Mouse (Mus musculus): ENCODE data around the gene H2afj.

Gene H2afj

GRCm38 (mm10) chr6:136805409-136805775 is 2.7 kb upstream of the H2afj start:
- peak; percentile 46 for DNase-seq (ENCODE audit: low read depth, low spot score)

DNA sequence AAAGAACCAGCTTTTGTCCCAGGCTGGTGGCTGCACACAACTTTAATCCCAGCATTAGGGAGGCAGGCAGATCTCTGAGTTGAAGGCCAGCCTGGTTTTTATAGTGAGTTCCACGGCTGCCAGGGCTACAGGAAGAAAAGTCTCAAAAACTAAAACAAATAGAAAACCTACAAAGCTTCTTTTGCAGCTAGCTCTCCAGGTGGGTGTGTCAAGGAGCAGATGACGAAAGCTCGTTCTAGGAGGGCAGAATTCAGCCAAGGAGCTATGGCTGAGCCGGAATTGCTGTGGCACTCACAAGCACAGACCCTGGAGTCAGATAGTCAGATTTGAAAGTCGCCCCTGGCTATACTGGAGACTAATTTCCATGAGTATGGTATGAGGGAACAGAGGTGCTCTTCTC is 1.2 kb upstream of the H2afj start:
- DNase-seq (ENCODE audit: low read depth, low spot score), result no peak

DNA sequence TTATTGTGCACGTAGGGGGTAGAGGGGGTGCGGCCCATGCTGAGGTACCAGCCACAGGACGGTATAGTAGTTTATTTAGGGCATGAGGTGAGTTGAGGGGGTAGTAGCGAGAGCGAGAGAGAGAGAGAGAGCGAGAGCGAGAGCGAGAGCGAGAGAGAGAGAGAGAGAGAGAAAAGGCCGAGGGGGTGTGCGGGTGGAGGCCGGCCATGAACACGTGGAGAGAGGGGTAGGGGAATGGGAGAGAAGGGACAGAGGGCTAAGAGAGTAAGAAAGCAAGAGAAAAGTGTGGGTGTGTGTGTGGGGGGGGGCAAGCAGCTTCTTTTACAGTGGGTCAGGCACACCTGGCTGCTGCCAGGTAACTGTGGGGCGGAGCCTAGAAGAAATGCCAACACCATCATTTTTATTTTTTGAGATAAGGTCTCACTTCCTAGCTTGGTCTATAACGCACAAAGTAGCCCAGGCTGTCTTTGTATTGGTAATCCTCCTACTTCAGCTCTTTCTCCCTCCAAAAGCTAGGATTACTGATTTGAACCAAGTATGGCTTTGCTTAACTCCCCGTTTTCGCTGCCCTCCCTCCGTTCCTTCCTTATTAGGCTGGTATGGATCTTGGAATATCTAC is 540 bp upstream of the H2afj start:
- DNase-seq (ENCODE audit: low read depth, low spot score), result no peak

DNA sequence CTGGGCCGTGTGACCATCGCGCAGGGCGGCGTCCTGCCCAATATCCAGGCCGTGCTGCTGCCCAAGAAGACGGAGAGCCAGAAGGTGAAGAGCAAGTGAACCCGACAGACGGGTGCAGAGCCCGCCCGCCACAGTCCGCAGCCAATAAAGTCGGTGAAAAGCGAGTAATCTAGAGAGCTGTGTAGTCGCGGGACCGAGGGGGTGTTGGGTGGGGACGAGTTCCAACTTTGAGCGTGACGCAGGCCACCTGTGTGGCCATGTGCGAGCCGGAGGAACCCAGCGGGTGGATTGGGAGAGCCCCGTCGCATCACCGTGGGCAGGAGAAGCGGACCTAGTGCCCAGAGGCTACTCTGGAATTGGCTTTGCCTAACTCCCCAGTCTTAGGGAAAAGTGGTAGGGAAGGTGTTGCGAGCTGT is 595 bp downstream of the H2afj start:
- peak; percentile 65 for DNase-seq (ENCODE audit: low read depth, low spot score)

DNA sequence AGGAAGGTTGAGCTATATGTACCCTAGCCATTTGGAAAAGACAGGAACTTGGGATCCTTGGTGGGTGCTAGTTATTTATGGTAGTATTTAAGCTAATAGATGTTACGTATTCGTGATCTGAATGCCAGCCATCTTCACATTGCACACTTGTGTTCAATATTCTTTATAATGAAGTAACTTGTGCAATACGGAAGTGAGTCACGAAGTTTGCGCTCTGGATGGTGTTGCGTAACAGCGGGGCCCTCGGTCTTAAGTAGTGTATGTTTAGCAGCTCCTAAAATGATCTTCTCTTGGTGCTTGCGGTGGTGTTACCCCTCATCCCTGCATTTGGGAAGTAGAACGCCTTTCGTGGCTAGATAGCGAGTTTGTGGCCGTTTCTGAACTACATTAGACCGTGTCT is 1.0 kb downstream of the H2afj start:
- DNase-seq (ENCODE audit: low read depth, low spot score), result peak; percentile 82

DNA sequence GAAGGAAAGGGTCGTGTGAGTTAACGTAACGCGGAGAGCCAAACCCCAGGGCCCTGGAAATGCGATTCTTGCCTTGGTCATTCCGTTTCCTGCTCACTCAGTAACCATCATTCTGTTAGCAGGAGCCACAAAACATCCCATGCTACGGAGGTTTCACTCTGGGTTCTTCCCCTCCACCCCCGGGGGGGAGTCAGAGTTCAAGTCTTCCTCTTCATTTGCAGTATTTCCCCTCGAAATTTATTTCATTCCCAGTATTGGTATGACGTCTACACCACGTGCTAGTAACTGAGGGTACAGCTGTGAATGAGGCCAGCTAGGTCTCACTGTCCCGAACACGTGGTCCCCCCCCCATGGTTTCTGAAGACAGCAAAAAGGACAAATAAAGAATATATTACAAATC is 1.6 kb downstream of the H2afj start:
- no peak for DNase-seq (ENCODE audit: low read depth, low spot score)

DNA sequence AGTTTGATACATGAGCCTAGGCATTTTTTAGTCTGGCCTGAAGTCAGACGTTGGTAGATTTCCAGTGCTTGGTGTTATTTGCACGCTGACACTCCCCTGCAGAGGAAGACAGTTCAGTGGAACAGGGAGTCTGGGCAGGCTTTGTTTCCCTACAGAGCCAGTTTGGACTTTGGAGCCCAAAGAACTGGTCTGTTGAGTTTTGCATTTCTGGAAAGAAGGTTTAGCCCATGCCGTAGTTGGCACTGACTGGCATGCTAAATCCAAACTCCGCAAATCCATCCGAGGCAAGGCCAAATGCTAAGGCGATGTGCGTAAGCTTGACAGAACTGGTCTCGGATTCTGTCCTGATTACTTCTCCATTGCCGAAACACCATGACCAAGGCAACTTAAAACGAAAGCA is 3.2 kb downstream of the H2afj start:
- DNase-seq (ENCODE audit: low read depth, low spot score), result no peak

GRCm38 (mm10) chr6:136813117-136813516 is 5.1 kb downstream of the H2afj start:
- DNase-seq (ENCODE audit: low read depth, low spot score), result no peak

DNA sequence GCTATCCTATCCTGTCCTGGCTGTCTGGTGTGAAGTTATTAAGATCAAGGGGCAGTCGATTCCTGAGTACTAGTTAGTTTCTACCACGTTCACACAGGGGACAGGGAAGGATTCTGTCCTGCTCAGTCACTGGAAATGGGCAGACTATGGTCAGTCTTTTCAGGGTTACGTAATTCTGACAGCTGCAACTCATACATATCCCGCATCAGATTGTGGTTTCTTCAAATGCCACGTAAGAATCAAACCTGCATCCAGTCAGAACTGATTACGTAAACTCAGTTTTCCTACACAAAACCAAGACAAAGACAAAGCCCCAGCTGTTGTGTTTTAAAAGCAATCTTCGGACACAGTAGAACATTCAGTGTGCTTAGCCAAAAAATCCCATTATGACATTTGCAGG is 7.3 kb downstream of the H2afj start:
- no peak for DNase-seq (ENCODE audit: low read depth, low spot score)

- no peak for DNase-seq (ENCODE audit: low read depth, low spot score)
Observed at GRCm38 (mm10) chr6:136816826-136817225, 8.8 kb downstream of the H2afj start.

- DNase-seq (ENCODE audit: low read depth, low spot score), result no peak
Observed at GRCm38 (mm10) chr6:136817549-136817948, 9.5 kb downstream of the H2afj start.

DNA sequence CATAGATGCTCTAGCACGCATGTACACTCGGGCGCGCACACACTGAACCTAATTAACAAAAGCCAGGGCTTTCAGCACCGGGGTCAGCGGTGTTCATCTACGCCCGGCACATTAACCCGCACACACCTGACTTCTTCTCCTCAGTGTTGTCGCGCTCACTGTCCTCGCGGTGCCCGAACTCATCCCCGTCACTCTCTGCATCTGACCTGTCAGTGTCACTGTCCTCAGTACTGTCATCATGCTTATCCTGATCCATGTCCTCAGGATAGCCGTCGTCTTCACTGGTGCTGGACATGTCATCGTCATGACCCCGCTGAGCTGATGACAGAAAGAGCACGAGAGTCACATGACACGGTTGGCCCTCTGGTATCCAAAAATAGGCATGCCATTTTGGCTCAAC is 12.3 kb downstream of the H2afj start:
- DNase-seq (ENCODE audit: low read depth, low spot score), result no peak

GRCm38 (mm10) chr6:136821086-136821485 is 13.0 kb downstream of the H2afj start:
- DNase-seq (ENCODE audit: low read depth, low spot score), result no peak

DNA sequence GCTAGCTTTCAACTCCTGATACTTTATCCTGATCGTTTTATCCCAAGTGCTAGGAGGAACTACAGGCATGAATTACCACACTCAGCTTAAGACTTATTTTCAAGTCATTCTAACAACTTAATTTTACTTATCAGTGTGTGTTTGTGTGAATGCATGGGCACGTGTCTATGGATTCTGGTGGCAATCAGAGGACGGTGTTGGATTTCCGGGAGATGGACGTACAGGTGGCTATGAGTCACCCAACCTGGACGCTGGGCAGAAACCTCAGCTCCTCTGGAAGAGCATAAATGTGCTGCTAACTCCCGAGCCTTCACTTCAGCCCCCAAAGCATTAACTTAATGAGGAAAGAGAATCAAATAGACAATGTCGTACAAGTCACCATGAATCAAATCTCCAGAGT is 16.9 kb downstream of the H2afj start:
- no peak for DNase-seq (ENCODE audit: low read depth, low spot score)

- DNase-seq (ENCODE audit: low read depth, low spot score), result peak; percentile 45
Observed at GRCm38 (mm10) chr6:136827116-136827515, 19.1 kb downstream of the H2afj start.

- no peak for DNase-seq (ENCODE audit: low read depth, low spot score)
Observed at GRCm38 (mm10) chr6:136827516-136827880, 19.5 kb downstream of the H2afj start, which contains the start of gene BC049715. Gene BC049715 (plus strand): TSS chr6:136827626.

- peak; percentile 96 for DNase-seq (ENCODE audit: low read depth, low spot score)
Observed at GRCm38 (mm10) chr6:136827881-136828561, 20.0 kb downstream of the H2afj start, which contains the start of gene Wbp11. Gene Wbp11 (minus strand): TSS chr6:136828233.

GRCm38 (mm10) chr6:136828681-136829080 is 20.6 kb downstream of the H2afj start:
- peak; percentile 59 for DNase-seq (ENCODE audit: low read depth, low spot score)

DNA sequence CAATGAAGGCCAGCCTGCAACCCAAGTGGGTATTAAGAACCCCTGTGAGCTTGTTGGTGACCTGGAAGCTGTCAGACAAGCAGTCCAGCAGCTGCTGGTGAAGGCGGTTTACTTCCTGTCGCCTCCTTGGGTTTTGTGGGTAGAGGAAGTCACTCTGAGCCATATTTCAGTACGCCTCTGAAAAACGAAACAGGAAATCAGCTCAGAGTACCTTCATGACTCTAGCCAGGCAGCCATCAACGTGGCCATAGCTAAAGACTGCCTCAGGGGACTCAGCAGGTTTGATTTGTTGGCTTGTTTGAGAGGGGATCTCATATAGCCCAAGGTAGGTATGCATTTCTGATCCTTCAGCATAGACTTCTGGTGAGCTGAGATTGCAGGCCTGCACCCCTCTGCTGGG is 23.7 kb downstream of the H2afj start:
- DNase-seq (ENCODE audit: low read depth, low spot score), result peak; percentile 76

DNA sequence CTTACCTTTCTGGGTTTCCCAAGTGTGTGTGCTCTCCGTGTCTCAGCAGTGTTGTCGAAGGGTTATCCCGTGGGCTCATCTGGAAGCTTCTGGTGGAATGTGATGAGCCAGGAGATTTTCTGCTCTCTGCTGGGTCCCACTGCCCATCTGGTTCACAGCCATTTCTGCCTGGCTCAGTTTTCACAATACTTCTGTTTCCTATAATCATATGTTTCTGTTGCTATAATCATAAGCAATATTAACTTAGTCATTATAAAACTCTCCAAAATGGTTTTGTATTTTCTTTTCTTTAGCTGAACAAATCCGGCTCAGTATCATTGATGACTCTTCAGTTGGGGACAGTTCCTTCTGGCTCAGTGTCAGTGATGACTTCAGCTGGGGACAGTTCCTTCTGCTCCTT is 27.3 kb downstream of the H2afj start, which contains the start of gene Smco3:
Gene Smco3, minus strand, starts transcription at position 101 of the 400 bp plus-strand sequence.
- no peak for DNase-seq (ENCODE audit: low read depth, low spot score)

DNA sequence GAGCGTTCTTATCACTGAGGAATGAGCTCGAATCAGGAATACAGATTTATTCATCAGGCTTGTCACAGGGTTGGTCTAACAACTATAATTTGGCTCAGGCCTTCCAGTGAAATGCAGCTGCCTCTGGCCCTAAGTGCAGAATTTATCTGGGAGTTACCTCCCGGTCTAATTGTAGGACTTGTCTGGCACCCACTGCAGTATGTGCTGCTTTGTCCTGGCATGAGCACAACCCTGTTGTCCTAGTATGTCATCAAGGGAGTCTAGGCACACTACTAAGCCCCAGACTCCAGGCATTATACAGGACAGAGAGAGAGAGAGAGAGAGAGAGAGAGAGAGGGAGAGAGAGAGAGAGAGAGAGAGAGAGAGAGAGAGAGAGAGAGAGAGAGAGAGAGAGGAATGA is 29.3 kb downstream of the H2afj start:
- DNase-seq (ENCODE audit: low read depth, low spot score), result no peak

- no peak for DNase-seq (ENCODE audit: low read depth, low spot score)
Observed at GRCm38 (mm10) chr6:136844903-136845302, 36.9 kb downstream of the H2afj start.

GRCm38 (mm10) chr6:136845706-136846480 is 37.8 kb downstream of the H2afj start:
- DNase-seq (ENCODE audit: low read depth, low spot score), result no peak
